Mouse (Mus musculus): ENCODE data around the gene Vmn1r28. TPM values are rescaled to one million over a fixed set of nuclear protein-coding genes. Genes with fewer than 3 reads are reported as not detected.
"Not testable (repeated sequence)": the region's sequence is repeated elsewhere in the genome, so short reads cannot be mapped to it uniquely, and the experiment has no call there.

Gene Vmn1r28
- polyA plus RNA-seq (2012; rRNA removed), result not detected in 2 replicates
- polyA plus RNA-seq (2014; fragmentation: Nextera tagmentation; extraction: Ambion mirVana), result not detected in 2 replicates

- no peaks in the 10 kb centered on the region for H3K9me3 ChIP-seq (ENCODE audit: control insufficient read depth, low read length)
- ATAC-seq (ENCODE audit: low FRiP score, low read depth), result no peak
- H3K4me3 ChIP-seq (replicated peaks; ENCODE audit: low read length), result no peak within 1 kb of the TSS
- H3K27ac ChIP-seq (replicated peaks; ENCODE audit: low read depth, low read length), result no peak within 1 kb of the TSS
- no peak within 1 kb of the TSS for H3K4me2 ChIP-seq (replicated peaks; ENCODE audit: low read depth, low read length, severe bottlenecking)
- no peaks in the 10 kb centered on the region for H3K27me3 ChIP-seq (ENCODE audit: control insufficient read depth, insufficient read depth, low read length)
- H3K9ac ChIP-seq (ENCODE audit: low read depth, low read length, severe bottlenecking), result no peak within 1 kb of the TSS
- H3K36me3 ChIP-seq (ENCODE audit: control insufficient read depth, insufficient read depth, low read length), result no peaks in the 10 kb centered on the region
- DNase-seq (ENCODE audit: low spot score), result no peak
- 87% methylated on average over 1 of the region's 1 CpGs for WGBS
- no peaks in the 10 kb centered on the region for H3K4me1 ChIP-seq (ENCODE audit: control insufficient read depth, insufficient read depth, low read length)
- TF ChIP-seq POLR2A (IDR thresholded peaks at IDR 0.05; ENCODE audit: borderline replicate concordance, extremely low read depth, insufficient read depth, insufficient read length), result no peak
Measured at GRCm38 (mm10) chr6:58261737-58262136, at the start of gene Vmn1r28. TSS of gene Vmn1r28 (plus strand) at chr6:58262037.

GRCm38 (mm10) chr6:58216119-58216518, 45.7 kb upstream of the Vmn1r28 start:
- H3K4me2 ChIP-seq (replicated peaks; ENCODE audit: low read depth, low read length, severe bottlenecking), result no peak overlapping the region
- H3K9ac ChIP-seq (ENCODE audit: low read depth, low read length, severe bottlenecking), result no peak overlapping the region
- no peaks in the 10 kb centered on the region for H3K9me3 ChIP-seq (ENCODE audit: control insufficient read depth, low read length)
- no peak overlapping the region for H3K4me3 ChIP-seq (replicated peaks; ENCODE audit: low read length)
- ATAC-seq (ENCODE audit: low FRiP score, low read depth) (no peak), DNase-seq (ENCODE audit: low spot score) (no peak)
- no peaks in the 10 kb centered on the region for H3K27me3 ChIP-seq (ENCODE audit: control insufficient read depth, insufficient read depth, low read length)
- H3K27ac ChIP-seq (replicated peaks; ENCODE audit: low read depth, low read length), result no peak overlapping the region
- no peak for TF ChIP-seq POLR2A (IDR thresholded peaks at IDR 0.05; ENCODE audit: borderline replicate concordance, extremely low read depth, insufficient read depth, insufficient read length)
- H3K36me3 ChIP-seq (ENCODE audit: control insufficient read depth, insufficient read depth, low read length), result no peaks in the 10 kb centered on the region
- no peaks in the 10 kb centered on the region for H3K4me1 ChIP-seq (ENCODE audit: control insufficient read depth, insufficient read depth, low read length)
- WGBS, result 78% methylated on average over 2 of the region's 2 CpGs

DNA sequence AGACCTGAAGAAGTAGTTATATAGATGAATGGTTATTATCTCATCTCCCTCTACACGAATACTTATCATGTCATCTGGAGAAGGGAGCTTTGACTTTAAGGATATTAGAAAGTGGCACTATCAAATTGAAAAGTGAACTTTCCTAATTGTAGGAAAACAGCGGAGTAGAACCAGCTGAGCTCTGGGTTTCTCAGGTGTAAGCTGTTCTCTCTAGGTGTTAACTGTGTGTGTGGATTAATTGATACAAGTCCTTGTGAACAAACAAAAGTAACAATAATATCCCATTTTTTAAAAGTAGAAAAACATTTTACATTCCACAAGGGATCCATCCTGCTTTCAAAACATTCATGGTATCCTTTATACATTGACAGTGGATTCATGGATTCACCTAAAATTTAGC, 43.1 kb upstream of the Vmn1r28 start, which contains the start of gene Vmn1r27:
Gene Vmn1r27 (minus strand): TSS at position 101 of the 400 bp plus-strand sequence.
- no peak for TF ChIP-seq POLR2A (IDR thresholded peaks at IDR 0.05; ENCODE audit: borderline replicate concordance, extremely low read depth, insufficient read depth, insufficient read length)
- no peaks in the 10 kb centered on the region for H3K9me3 ChIP-seq (ENCODE audit: control insufficient read depth, low read length)
- H3K4me2 ChIP-seq (replicated peaks; ENCODE audit: low read depth, low read length, severe bottlenecking), result no peak within 1 kb of the TSS
- H3K27me3 ChIP-seq (ENCODE audit: control insufficient read depth, insufficient read depth, low read length), result no peaks in the 10 kb centered on the region
- H3K9ac ChIP-seq (ENCODE audit: low read depth, low read length, severe bottlenecking), result no peak within 1 kb of the TSS
- H3K4me3 ChIP-seq (replicated peaks; ENCODE audit: low read length), result no peak within 1 kb of the TSS
- H3K4me1 ChIP-seq (ENCODE audit: control insufficient read depth, insufficient read depth, low read length), result no peaks in the 10 kb centered on the region
- DNase-seq (ENCODE audit: low spot score), result no peak
- WGBS, result 81% methylated on average over 2 of the region's 2 CpGs
- no peaks in the 10 kb centered on the region for H3K36me3 ChIP-seq (ENCODE audit: control insufficient read depth, insufficient read depth, low read length)
- no peak for ATAC-seq (ENCODE audit: low FRiP score, low read depth)
- no peak within 1 kb of the TSS for H3K27ac ChIP-seq (replicated peaks; ENCODE audit: low read depth, low read length)

- not testable (repeated sequence) for H3K36me3 ChIP-seq (ENCODE audit: control insufficient read depth, insufficient read depth, low read length); ATAC-seq (ENCODE audit: low FRiP score, low read depth); H3K4me1 ChIP-seq (ENCODE audit: control insufficient read depth, insufficient read depth, low read length); H3K4me2 ChIP-seq (replicated peaks; ENCODE audit: low read depth, low read length, severe bottlenecking); H3K27ac ChIP-seq (replicated peaks; ENCODE audit: low read depth, low read length); H3K27me3 ChIP-seq (ENCODE audit: control insufficient read depth, insufficient read depth, low read length); H3K4me3 ChIP-seq (replicated peaks; ENCODE audit: low read length); H3K9ac ChIP-seq (ENCODE audit: low read depth, low read length, severe bottlenecking); DNase-seq (ENCODE audit: low spot score); H3K9me3 ChIP-seq (ENCODE audit: control insufficient read depth, low read length)
- 100% methylated on average over 1 of the region's 1 CpGs for WGBS
Measured at GRCm38 (mm10) chr6:58279661-58280060, 17.8 kb downstream of the Vmn1r28 start.

DNA sequence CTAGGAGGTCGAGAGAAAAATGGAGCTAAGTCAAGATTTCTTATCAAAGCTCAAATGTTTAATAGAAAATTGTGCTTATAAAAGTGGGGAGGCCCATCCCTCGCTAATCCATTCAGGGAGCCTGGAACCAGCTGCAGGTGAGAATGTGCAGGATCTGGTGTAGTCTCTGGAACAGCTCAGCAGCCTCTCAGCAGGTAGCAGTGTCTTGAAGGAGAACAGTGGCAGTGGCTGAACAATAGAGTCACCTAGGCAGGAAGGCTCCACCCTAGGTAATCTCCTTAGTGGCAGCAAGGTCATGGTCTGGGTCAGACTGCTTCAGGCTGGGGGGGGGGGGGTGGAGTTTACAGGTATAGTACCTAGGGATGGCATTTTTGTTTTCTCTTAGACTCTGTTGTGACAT, 30.4 kb downstream of the Vmn1r28 start:
- DNase-seq (ENCODE audit: low spot score) (no peak), ATAC-seq (ENCODE audit: low FRiP score, low read depth) (no peak)

GRCm38 (mm10) chr6:58298511-58298910, 36.7 kb downstream of the Vmn1r28 start:
- 84% methylated on average over 19 of the region's 19 CpGs for WGBS
- H3K4me3 ChIP-seq (replicated peaks; ENCODE audit: low read length); H3K9ac ChIP-seq (ENCODE audit: low read depth, low read length, severe bottlenecking); H3K4me2 ChIP-seq (replicated peaks; ENCODE audit: low read depth, low read length, severe bottlenecking); DNase-seq (ENCODE audit: low spot score); H3K27ac ChIP-seq (replicated peaks; ENCODE audit: low read depth, low read length); H3K4me1 ChIP-seq (ENCODE audit: control insufficient read depth, insufficient read depth, low read length); ATAC-seq (ENCODE audit: low FRiP score, low read depth); H3K36me3 ChIP-seq (ENCODE audit: control insufficient read depth, insufficient read depth, low read length); H3K9me3 ChIP-seq (ENCODE audit: control insufficient read depth, low read length); H3K27me3 ChIP-seq (ENCODE audit: control insufficient read depth, insufficient read depth, low read length): not testable (repeated sequence)

More for the DNA sequence above, 30.4 kb downstream of the Vmn1r28 start:
- no peak for TF ChIP-seq POLR2A (IDR thresholded peaks at IDR 0.05; ENCODE audit: borderline replicate concordance, extremely low read depth, insufficient read depth, insufficient read length)
- Histone ChIP-seq H3K4me3 (replicated peaks; ENCODE audit: low read length) (no peak overlapping the region), H3K27me3 (ENCODE audit: control insufficient read depth, insufficient read depth, low read length) (no peaks in the 10 kb centered on the region), H3K9ac (ENCODE audit: low read depth, low read length, severe bottlenecking) (no peak overlapping the region), H3K9me3 (ENCODE audit: control insufficient read depth, low read length) (no peaks in the 10 kb centered on the region), H3K27ac (replicated peaks; ENCODE audit: low read depth, low read length) (no peak overlapping the region), H3K4me2 (replicated peaks; ENCODE audit: low read depth, low read length, severe bottlenecking) (no peak overlapping the region), H3K36me3 (ENCODE audit: control insufficient read depth, insufficient read depth, low read length) (no peaks in the 10 kb centered on the region), H3K4me1 (ENCODE audit: control insufficient read depth, insufficient read depth, low read length) (no peaks in the 10 kb centered on the region)
- 53% methylated on average over 2 of the region's 2 CpGs for WGBS

Measured in limb, embryonic 14.5 days (tissue).